In genomic region chr17:70750236-70751160, GRCm38 (mm10) we compare ENCODE assay signal across 8 mouse cellular contexts.
DNase-seq lines count a peak whose midpoint lies in the region; ATAC-seq and TF ChIP-seq lines count a peak whose summit lies in the region.

No protein-coding gene starts in this region.

- no peak overlapping the region for H3K4me2 ChIP-seq in forebrain, postnatal 0 days (ENCODE audit: low read depth)
- peak overlapping the region; percentile 48 for H3K4me2 ChIP-seq in neural tube, embryonic 11.5 days (ENCODE audit: low read depth)
- peak overlapping the region; percentile 51 for H3K4me2 ChIP-seq in liver, embryonic 12.5 days

- DNase-seq in forebrain, embryonic 10.5 days (ENCODE audit: extremely low spot score, low spot score): no peak
- no peak for DNase-seq in forebrain, postnatal 0 days
- no peak for DNase-seq in neural tube, embryonic 11.5 days (ENCODE audit: low spot score)
- no peak for DNase-seq in neural tube, embryonic 10.5 days (ENCODE audit: extremely low spot score, low spot score)
- DNase-seq in testis, postnatal 14 days (ENCODE audit: low spot score): peak; percentile 74
- no peak for DNase-seq in layer of hippocampus, adult 18-20 months (ENCODE audit: low spot score in 2 of 2)
- DNase-seq in layer of hippocampus, postnatal 36 days: no peak

- no peak for ATAC-seq in forebrain, postnatal 0 days
- no peak for ATAC-seq in neural tube, embryonic 11.5 days (ENCODE audit: insufficient read depth, low FRiP score, low TSS enrichment)
- ATAC-seq in liver, embryonic 12.5 days: no peak

- H3K9me3 ChIP-seq in forebrain, embryonic 10.5 days: no peaks in the 10 kb centered on the region
- H3K9me3 ChIP-seq in forebrain, postnatal 0 days (ENCODE audit: low read length): no peaks in the 10 kb centered on the region
- H3K9me3 ChIP-seq in neural tube, embryonic 11.5 days (ENCODE audit: control insufficient read depth, low read length): no peaks in the 10 kb centered on the region
- H3K9me3 ChIP-seq in liver, embryonic 12.5 days (replicated peaks): no peaks in the 10 kb centered on the region

- H3K27me3 ChIP-seq in forebrain, embryonic 10.5 days (ENCODE audit: poor library complexity, severe bottlenecking): peaks cover 43% of the 10 kb centered on the region
- no peaks in the 10 kb centered on the region for H3K27me3 ChIP-seq in forebrain, postnatal 0 days (ENCODE audit: insufficient read depth, low read length)
- no peaks in the 10 kb centered on the region for H3K27me3 ChIP-seq in neural tube, embryonic 11.5 days (ENCODE audit: control insufficient read depth, insufficient read depth, low read length)
- H3K27me3 ChIP-seq in liver, embryonic 12.5 days (replicated peaks): peaks cover 76% of the 10 kb centered on the region

- H3K9ac ChIP-seq in forebrain, postnatal 0 days: no peak overlapping the region
- no peak overlapping the region; the same call in 1 of the 2 replicates for H3K9ac ChIP-seq in neural tube, embryonic 11.5 days (ENCODE audit: low read length)
- H3K9ac ChIP-seq in liver, embryonic 12.5 days: no peak overlapping the region

- peak overlapping the region; percentile 85 for H3K27ac ChIP-seq in forebrain, embryonic 10.5 days
- H3K27ac ChIP-seq in forebrain, postnatal 0 days (ENCODE audit: low read depth, low read length): no peak overlapping the region
- no peak overlapping the region for H3K27ac ChIP-seq in neural tube, embryonic 11.5 days (ENCODE audit: low read depth, low read length)
- no peak overlapping the region for H3K27ac ChIP-seq in liver, embryonic 12.5 days

- H3K36me3 ChIP-seq in forebrain, embryonic 10.5 days (replicated peaks): no peaks in the 10 kb centered on the region
- H3K36me3 ChIP-seq in forebrain, postnatal 0 days (ENCODE audit: insufficient read depth): no peaks in the 10 kb centered on the region
- no peaks in the 10 kb centered on the region for H3K36me3 ChIP-seq in neural tube, embryonic 11.5 days (ENCODE audit: control insufficient read depth, insufficient read depth, low read length)
- no peaks in the 10 kb centered on the region for H3K36me3 ChIP-seq in liver, embryonic 12.5 days

- WGBS in forebrain, embryonic 10.5 days: 30% methylated on average over 17 of the region's 17 CpGs
- 48% methylated on average over 17 of the region's 17 CpGs for WGBS in forebrain, postnatal 0 days
- WGBS in neural tube, embryonic 11.5 days: 42% methylated on average over 17 of the region's 17 CpGs
- 25% methylated on average over 17 of the region's 17 CpGs for WGBS in liver, embryonic 12.5 days (ENCODE audit: insufficient replicate concordance)

- no peak for TF ChIP-seq CTCF in forebrain, postnatal 0 days (IDR thresholded peaks at IDR 0.05; ENCODE audit: low read depth)

- peak overlapping the region; percentile 46 for H3K4me3 ChIP-seq in forebrain, embryonic 10.5 days
- no peak overlapping the region for H3K4me3 ChIP-seq in forebrain, postnatal 0 days (ENCODE audit: low read depth, low read length)
- H3K4me3 ChIP-seq in neural tube, embryonic 11.5 days (ENCODE audit: low read depth, low read length): no peak overlapping the region
- H3K4me3 ChIP-seq in liver, embryonic 12.5 days: peak overlapping the region; percentile 37; the same call in 1 of the 2 replicates

- H3K4me1 ChIP-seq in forebrain, embryonic 10.5 days: peaks cover 75% of the 10 kb centered on the region
- peaks cover 9% of the 10 kb centered on the region; the same call in 1 of the 2 replicates for H3K4me1 ChIP-seq in forebrain, postnatal 0 days (ENCODE audit: insufficient read depth)
- peaks cover 19% of the 10 kb centered on the region for H3K4me1 ChIP-seq in neural tube, embryonic 11.5 days (ENCODE audit: control insufficient read depth, insufficient read depth, low read length)
- H3K4me1 ChIP-seq in liver, embryonic 12.5 days: peaks cover 11% of the 10 kb centered on the region; the same call in 1 of the 2 replicates

Comparison
In these comparisons a context has a peak if more than half of its experiments do, and no peak if none do; other contexts are left out.
1. H3K4me3 ChIP-seq: peak in forebrain, embryonic 10.5 days (single experiment) and liver, embryonic 12.5 days (single experiment); none in forebrain, postnatal 0 days (single experiment) and neural tube, embryonic 11.5 days (single experiment).